Mouse (Mus musculus) embryonic facial prominence, embryonic 15.5 days (tissue): ENCODE data around the gene Umad1. TPM values are rescaled to one million over a fixed set of nuclear protein-coding genes. Genes with fewer than 3 reads are reported as not detected.

ENCODE experiments used
- ATAC-seq: fragments of 200-750 bp; cut with Nextera tagmentation; 2 replicates; pipeline ENCODE4 v1.8.0; 2017; ENCODE audit warnings: low read depth, moderate TSS enrichment; ENCODE audit not compliant: insufficient number of reproducible peaks, low FRiP score, low TSS enrichment
- H3K27ac ChIP-seq: fragments of 300-500 bp; sonication (generic); replicated peaks from 2 replicates; pipeline ENCODE4 v1.5.1; 2015; ENCODE audit warnings: mild to moderate bottlenecking, inconsistent platforms
- H3K27me3 ChIP-seq: fragments of 300-500 bp; sonication (generic); 2 replicates; pipeline ENCODE4 v1.6.1; 2015; ENCODE audit warnings: inconsistent platforms
- H3K36me3 ChIP-seq: fragments of 300-500 bp; sonication (generic); 2 replicates; pipeline ENCODE4 v1.6.1; 2015; ENCODE audit warnings: mild to moderate bottlenecking, inconsistent platforms
- H3K4me1 ChIP-seq: fragments of 300-500 bp; sonication (generic); 2 replicates; pipeline ENCODE4 v1.6.1; 2015; ENCODE audit warnings: inconsistent platforms
- H3K4me2 ChIP-seq: fragments of 300-500 bp; sonication (generic); replicated peaks from 2 replicates; pipeline ENCODE4 v1.6.1; 2015; ENCODE audit warnings: mild to moderate bottlenecking, inconsistent platforms
- H3K4me3 ChIP-seq: fragments of 300-500 bp; sonication (generic); replicated peaks from 2 replicates; pipeline ENCODE4 v1.5.1; 2015; ENCODE audit warnings: mild to moderate bottlenecking, inconsistent platforms
- H3K9ac ChIP-seq: fragments of 300-500 bp; sonication (generic); 2 replicates; pipeline ENCODE4 v1.6.1; 2015; ENCODE audit warnings: inconsistent platforms
- H3K9me3 ChIP-seq: fragments of 300-500 bp; sonication (generic); replicated peaks from 2 replicates; pipeline ENCODE4 v1.6.1; 2016; ENCODE audit warnings: inconsistent platforms
- WGBS: fragments of 180-500 bp; shearing (Covaris S2); methylation state at CpG from one replicate; pipeline ENCODE4 v1.1.7; 2015; 5-methylcytosine and 5-hydroxymethylcytosine counted together
- polyA plus RNA-seq: library from polyadenylated mRNA; unstranded; fragments of >200 nt; fragmentation: Nextera tagmentation; extraction: Ambion mirVana; gene quantifications from 2 replicates; pipeline ENCODE4 v1.2.1, GENCODE M21; 2015

Umad1 gene
- polyA plus RNA-seq, 1 experiment from 2014 or later, result 18.2 TPM

- Histone ChIP-seq H3K9me3 (no peaks in the 10 kb centered on the region), H3K27me3 (no peaks in the 10 kb centered on the region), H3K27ac (no peak overlapping the region), H3K9ac (no peak overlapping the region), H3K36me3 (no peaks in the 10 kb centered on the region), H3K4me2 (no peak overlapping the region), H3K4me1 (no peaks in the 10 kb centered on the region), H3K4me3 (no peak overlapping the region)
- no peak for ATAC-seq
- 61% methylated on average over 6 of the region's 6 CpGs for WGBS
Observed at GRCm38 (mm10) chr6:8497234-8497867, 238.3 kb downstream of the Umad1 start.

- H3K9ac ChIP-seq, result no peak overlapping the region
- H3K4me1 ChIP-seq, result no peaks in the 10 kb centered on the region
- no peak overlapping the region for H3K4me3 ChIP-seq
- no peaks in the 10 kb centered on the region for H3K27me3 ChIP-seq
- no peaks in the 10 kb centered on the region for H3K36me3 ChIP-seq
- H3K9me3 ChIP-seq, result no peaks in the 10 kb centered on the region
- no peak overlapping the region for H3K4me2 ChIP-seq
- ATAC-seq, result no peak
- no peak overlapping the region for H3K27ac ChIP-seq
- 37% methylated on average over 6 of the region's 6 CpGs for WGBS
Observed at GRCm38 (mm10) chr6:8497868-8498257, 238.8 kb downstream of the Umad1 start.

- Histone ChIP-seq H3K9me3 (no peaks in the 10 kb centered on the region), H3K4me2 (no peak overlapping the region), H3K27me3 (no peaks in the 10 kb centered on the region), H3K4me1 (no peaks in the 10 kb centered on the region), H3K27ac (no peak overlapping the region), H3K4me3 (no peak overlapping the region), H3K9ac (no peak overlapping the region), H3K36me3 (no peaks in the 10 kb centered on the region)
- no peak for ATAC-seq
- 79% methylated on average over 3 of the region's 3 CpGs for WGBS
Observed at GRCm38 (mm10) chr6:8498961-8499360, 239.9 kb downstream of the Umad1 start.

- H3K27ac ChIP-seq, result no peak overlapping the region
- no peaks in the 10 kb centered on the region for H3K36me3 ChIP-seq
- no peak overlapping the region for H3K9ac ChIP-seq
- no peaks in the 10 kb centered on the region for H3K9me3 ChIP-seq
- no peak overlapping the region for H3K4me2 ChIP-seq
- WGBS, result 38% methylated on average over 3 of the region's 3 CpGs
- H3K4me3 ChIP-seq, result no peak overlapping the region
- no peaks in the 10 kb centered on the region for H3K4me1 ChIP-seq
- no peaks in the 10 kb centered on the region for H3K27me3 ChIP-seq
- no peak for ATAC-seq
Observed at GRCm38 (mm10) chr6:8503953-8504352, 244.9 kb downstream of the Umad1 start.

- H3K4me3 ChIP-seq, result no peak overlapping the region
- no peaks in the 10 kb centered on the region for H3K4me1 ChIP-seq
- no peaks in the 10 kb centered on the region for H3K36me3 ChIP-seq
- no peak overlapping the region for H3K9ac ChIP-seq
- no peak overlapping the region for H3K4me2 ChIP-seq
- WGBS, result 80% methylated on average over 6 of the region's 6 CpGs
- H3K27me3 ChIP-seq, result no peaks in the 10 kb centered on the region
- ATAC-seq, result no peak
- no peaks in the 10 kb centered on the region for H3K9me3 ChIP-seq
- H3K27ac ChIP-seq, result no peak overlapping the region
Observed at GRCm38 (mm10) chr6:8504521-8505228, 245.6 kb downstream of the Umad1 start.

GRCm38 (mm10) chr6:8506631-8507030 is 247.5 kb downstream of the Umad1 start:
- no peak overlapping the region for H3K4me3 ChIP-seq
- H3K27ac ChIP-seq, result no peak overlapping the region
- no peak for ATAC-seq
- H3K27me3 ChIP-seq, result no peaks in the 10 kb centered on the region
- no peak overlapping the region for H3K4me2 ChIP-seq
- H3K36me3 ChIP-seq, result no peaks in the 10 kb centered on the region
- no peaks in the 10 kb centered on the region for H3K9me3 ChIP-seq
- peaks cover 5% of the 10 kb centered on the region for H3K4me1 ChIP-seq
- H3K9ac ChIP-seq, result no peak overlapping the region

Other genes with a start within 250 kb of the Umad1 start
- gene Col28a1, start 66.7 kb upstream of the Umad1 start, polyA plus RNA-seq, result 0.34 and 0.52 TPM in 2 replicates
- gene Mios, start 50.1 kb upstream of the Umad1 start, polyA plus RNA-seq, result 21.4 and 22.9 TPM in 2 replicates
- gene Rpa3, start 115 bp upstream of the Umad1 start, polyA plus RNA-seq, result 121 and 123 TPM in 2 replicates
- gene Gm45062, start 162 bp downstream of the Umad1 start, polyA plus RNA-seq, result 8.1 and 8.5 TPM in 2 replicates